Mouse (Mus musculus): ENCODE results near the gene Gm44503. TPM values are rescaled to one million over a fixed set of nuclear protein-coding genes. Genes with fewer than 3 reads are reported as not detected.

Gene Gm44503
- total and polyA plus RNA-seq, 2 experiments from 2014 or later, result not detected

- no peak for DNase-seq (ENCODE audit: low spot score)
These were observed 32.8 kb upstream of the Gm44503 start for GRCm38 (mm10) chr9:72925935-72926258.

GRCm38 (mm10) chr9:72931166-72931790 lies 27.4 kb upstream of the Gm44503 start:
- no peak for TF ChIP-seq CTCF (IDR thresholded peaks at IDR 0.05; ENCODE audit: low read depth)
- no peaks in the 10 kb centered on the region for H3K36me3 ChIP-seq (ENCODE audit: insufficient read depth, low read length)
- H3K27me3 ChIP-seq (ENCODE audit: insufficient read depth, low read length), result no peaks in the 10 kb centered on the region
- H3K4me1 ChIP-seq (ENCODE audit: insufficient read depth, low read length), result peaks cover 8% of the 10 kb centered on the region
- 77% methylated on average over 13 of the region's 13 CpGs for WGBS
- no peak overlapping the region for H3K4me2 ChIP-seq (ENCODE audit: low read depth, low read length)
- DNase-seq (ENCODE audit: low spot score), result no peak
- no peak overlapping the region for H3K4me3 ChIP-seq (ENCODE audit: low read length)
- H3K9ac ChIP-seq (replicated peaks; ENCODE audit: low read length), result no peak overlapping the region
- no peak overlapping the region for H3K27ac ChIP-seq
- H3K9me3 ChIP-seq (ENCODE audit: low read length), result no peaks in the 10 kb centered on the region
- ATAC-seq, result no peak

More at GRCm38 (mm10) chr9:72925935-72926258, 32.8 kb upstream of the Gm44503 start:
- H3K4me3 ChIP-seq (ENCODE audit: low read length), result peak overlapping the region; percentile 87
- 1% methylated on average over 20 of the region's 20 CpGs for WGBS
- H3K9ac ChIP-seq (replicated peaks; ENCODE audit: low read length), result peak overlapping the region; percentile 95
- TF ChIP-seq CTCF (IDR thresholded peaks at IDR 0.05; ENCODE audit: low read depth), result no peak
- H3K27me3 ChIP-seq (ENCODE audit: insufficient read depth, low read length), result no peaks in the 10 kb centered on the region
- peak overlapping the region; percentile 85 for H3K27ac ChIP-seq
- peak; percentile 61 for ATAC-seq
- peaks cover 8% of the 10 kb centered on the region for H3K4me1 ChIP-seq (ENCODE audit: insufficient read depth, low read length)
- no peaks in the 10 kb centered on the region for H3K9me3 ChIP-seq (ENCODE audit: low read length)
- H3K4me2 ChIP-seq (ENCODE audit: low read depth, low read length), result peak overlapping the region; percentile 96
- H3K36me3 ChIP-seq (ENCODE audit: insufficient read depth, low read length), result no peaks in the 10 kb centered on the region

GRCm38 (mm10) chr9:72935309-72935708 lies 23.3 kb upstream of the Gm44503 start:
- Histone ChIP-seq H3K4me1 (ENCODE audit: insufficient read depth, low read length) (no peaks in the 10 kb centered on the region), H3K27me3 (ENCODE audit: insufficient read depth, low read length) (no peaks in the 10 kb centered on the region), H3K9me3 (ENCODE audit: low read length) (no peaks in the 10 kb centered on the region), H3K9ac (replicated peaks; ENCODE audit: low read length) (no peak overlapping the region), H3K36me3 (ENCODE audit: insufficient read depth, low read length) (no peaks in the 10 kb centered on the region), H3K27ac (no peak overlapping the region), H3K4me3 (ENCODE audit: low read length) (no peak overlapping the region), H3K4me2 (ENCODE audit: low read depth, low read length) (no peak overlapping the region)
- ATAC-seq, result no peak
- TF ChIP-seq CTCF (IDR thresholded peaks at IDR 0.05; ENCODE audit: low read depth), result 0 out of 2 replicates have a peak, but pooled peaks have one; percentile 20
- DNase-seq (ENCODE audit: low spot score), result no peak
- 91% methylated on average over 4 of the region's 4 CpGs for WGBS

GRCm38 (mm10) chr9:72936301-72936700 lies 22.4 kb upstream of the Gm44503 start:
- Histone ChIP-seq H3K27ac (no peak overlapping the region), H3K4me3 (ENCODE audit: low read length) (no peak overlapping the region), H3K4me1 (ENCODE audit: insufficient read depth, low read length) (no peaks in the 10 kb centered on the region), H3K9me3 (ENCODE audit: low read length) (no peaks in the 10 kb centered on the region), H3K27me3 (ENCODE audit: insufficient read depth, low read length) (no peaks in the 10 kb centered on the region), H3K4me2 (ENCODE audit: low read depth, low read length) (no peak overlapping the region), H3K36me3 (ENCODE audit: insufficient read depth, low read length) (no peaks in the 10 kb centered on the region), H3K9ac (replicated peaks; ENCODE audit: low read length) (no peak overlapping the region)
- no peak for DNase-seq (ENCODE audit: low spot score)
- WGBS, result 74% methylated on average over 2 of the region's 2 CpGs
- no peak for ATAC-seq
- TF ChIP-seq CTCF (IDR thresholded peaks at IDR 0.05; ENCODE audit: low read depth), result no peak

- no peaks in the 10 kb centered on the region for H3K9me3 ChIP-seq (ENCODE audit: low read length)
- no peaks in the 10 kb centered on the region for H3K27me3 ChIP-seq (ENCODE audit: insufficient read depth, low read length)
- peak; percentile 23 for DNase-seq (ENCODE audit: low spot score)
- no peak overlapping the region for H3K4me3 ChIP-seq (ENCODE audit: low read length)
- peak; percentile 54 for TF ChIP-seq CTCF (IDR thresholded peaks at IDR 0.05; ENCODE audit: low read depth)
- no peak overlapping the region for H3K27ac ChIP-seq
- peaks cover 23% of the 10 kb centered on the region for H3K36me3 ChIP-seq (ENCODE audit: insufficient read depth, low read length)
- no peak overlapping the region for H3K9ac ChIP-seq (replicated peaks; ENCODE audit: low read length)
- H3K4me1 ChIP-seq (ENCODE audit: insufficient read depth, low read length), result no peaks in the 10 kb centered on the region
- H3K4me2 ChIP-seq (ENCODE audit: low read depth, low read length), result no peak overlapping the region
- 58% methylated on average over 3 of the region's 3 CpGs for WGBS
- ATAC-seq, result no peak
These were observed 15.2 kb upstream of the Gm44503 start for GRCm38 (mm10) chr9:72943424-72943823.

- WGBS, result 92% methylated on average over 13 of the region's 13 CpGs
- peaks cover 23% of the 10 kb centered on the region for H3K36me3 ChIP-seq (ENCODE audit: insufficient read depth, low read length)
- H3K4me1 ChIP-seq (ENCODE audit: insufficient read depth, low read length), result no peaks in the 10 kb centered on the region
- H3K4me3 ChIP-seq (ENCODE audit: low read length), result no peak overlapping the region
- no peak for TF ChIP-seq CTCF (IDR thresholded peaks at IDR 0.05; ENCODE audit: low read depth)
- H3K4me2 ChIP-seq (ENCODE audit: low read depth, low read length), result no peak overlapping the region
- no peaks in the 10 kb centered on the region for H3K9me3 ChIP-seq (ENCODE audit: low read length)
- no peak for ATAC-seq
- no peak overlapping the region for H3K9ac ChIP-seq (replicated peaks; ENCODE audit: low read length)
- no peak overlapping the region for H3K27ac ChIP-seq
- no peaks in the 10 kb centered on the region for H3K27me3 ChIP-seq (ENCODE audit: insufficient read depth, low read length)
- no peak for DNase-seq (ENCODE audit: low spot score)
These were observed 14.4 kb upstream of the Gm44503 start for GRCm38 (mm10) chr9:72944286-72944685.

- H3K27ac ChIP-seq, result no peak overlapping the region
These were observed 11.6 kb upstream of the Gm44503 start for GRCm38 (mm10) chr9:72947010-72947409.

More at GRCm38 (mm10) chr9:72947010-72947409, 11.6 kb upstream of the Gm44503 start:
- 100% methylated on average over 1 of the region's 1 CpGs for WGBS
- Histone ChIP-seq H3K4me1 (ENCODE audit: insufficient read depth, low read length) (no peaks in the 10 kb centered on the region), H3K9ac (replicated peaks; ENCODE audit: low read length) (no peak overlapping the region), H3K4me3 (ENCODE audit: low read length) (no peak overlapping the region), H3K9me3 (ENCODE audit: low read length) (no peaks in the 10 kb centered on the region), H3K27me3 (ENCODE audit: insufficient read depth, low read length) (no peaks in the 10 kb centered on the region), H3K36me3 (ENCODE audit: insufficient read depth, low read length) (peaks cover 23% of the 10 kb centered on the region), H3K4me2 (ENCODE audit: low read depth, low read length) (no peak overlapping the region)
- ATAC-seq (no peak), DNase-seq (ENCODE audit: low spot score) (no peak)
- peak; percentile 37 for TF ChIP-seq CTCF (IDR thresholded peaks at IDR 0.05; ENCODE audit: low read depth)
